Mouse (Mus musculus): ENCODE results near the gene Zfp398. TPM values are rescaled to one million over a fixed set of nuclear protein-coding genes. Genes with fewer than 3 reads are reported as not detected.

The Zfp398 gene
- polyA plus RNA-seq (2012; rRNA removed): 4.1 and 4.2 TPM in 2 replicates

GRCm38 (mm10) chr6:47835482-47835983 lies at the start of gene Zfp398:
Zfp398 (plus strand) TSS chr6:47835661.
- Histone ChIP-seq H3K4me1 (ENCODE audit: control insufficient read depth, insufficient read depth, insufficient read length, low read length) (peaks cover 5% of the 10 kb centered on the region; the same call in 1 of the 2 replicates), H3K36me3 (ENCODE audit: control insufficient read depth, insufficient read depth, low read length) (peaks cover 4% of the 10 kb centered on the region), H3K4me3 (ENCODE audit: low read depth, low read length) (peak within 1 kb of the TSS; percentile 96), H3K27me3 (ENCODE audit: control insufficient read depth, insufficient read depth, low read length) (no peaks in the 10 kb centered on the region), H3K27ac (ENCODE audit: insufficient read depth, low read depth, low read length) (peak within 1 kb of the TSS; percentile 92)
- TF ChIP-seq POLR2A (IDR thresholded peaks at IDR 0.05; ENCODE audit: low read depth, low read length): peak; percentile 56
- peak; percentile 97 for TF ChIP-seq CTCF (IDR thresholded peaks at IDR 0.05; ENCODE audit: extremely low read depth, insufficient read length, insufficient replicate concordance, low read depth, low read length)
- WGBS: under 1% methylated on average over 48 of the region's 52 CpGs

- TF ChIP-seq POLR2A (IDR thresholded peaks at IDR 0.05; ENCODE audit: low read depth, low read length): peak; percentile 91
- TF ChIP-seq CTCF (IDR thresholded peaks at IDR 0.05; ENCODE audit: extremely low read depth, insufficient read length, insufficient replicate concordance, low read depth, low read length): peak; percentile 10; the same call in 1 of the 2 replicates
- Histone ChIP-seq H3K4me1 (ENCODE audit: control insufficient read depth, insufficient read depth, insufficient read length, low read length) (peaks cover 4% of the 10 kb centered on the region; the same call in 1 of the 2 replicates), H3K27me3 (ENCODE audit: control insufficient read depth, insufficient read depth, low read length) (no peaks in the 10 kb centered on the region), H3K27ac (ENCODE audit: insufficient read depth, low read depth, low read length) (peak overlapping the region; percentile 90), H3K36me3 (ENCODE audit: control insufficient read depth, insufficient read depth, low read length) (no peaks in the 10 kb centered on the region), H3K4me3 (ENCODE audit: low read depth, low read length) (peak overlapping the region; percentile 69)
- under 1% methylated on average over 18 of the region's 18 CpGs for WGBS
These were observed 47.3 kb upstream of the Zfp398 start for GRCm38 (mm10) chr6:47787941-47788736.

- peak overlapping the region; percentile 69 for H3K4me3 ChIP-seq (ENCODE audit: low read depth, low read length)
- no peaks in the 10 kb centered on the region for H3K36me3 ChIP-seq (ENCODE audit: control insufficient read depth, insufficient read depth, low read length)
- H3K27ac ChIP-seq (ENCODE audit: insufficient read depth, low read depth, low read length): peak overlapping the region; percentile 90
- 7% methylated on average over 3 of the region's 3 CpGs for WGBS
- no peaks in the 10 kb centered on the region for H3K27me3 ChIP-seq (ENCODE audit: control insufficient read depth, insufficient read depth, low read length)
- TF ChIP-seq POLR2A (IDR thresholded peaks at IDR 0.05; ENCODE audit: low read depth, low read length) (no peak), CTCF (IDR thresholded peaks at IDR 0.05; ENCODE audit: extremely low read depth, insufficient read length, insufficient replicate concordance, low read depth, low read length) (no peak)
- peaks cover 4% of the 10 kb centered on the region; the same call in 1 of the 2 replicates for H3K4me1 ChIP-seq (ENCODE audit: control insufficient read depth, insufficient read depth, insufficient read length, low read length)
These were observed 46.6 kb upstream of the Zfp398 start for GRCm38 (mm10) chr6:47788821-47789220.

- TF ChIP-seq POLR2A (IDR thresholded peaks at IDR 0.05; ENCODE audit: low read depth, low read length): no peak
- TF ChIP-seq CTCF (IDR thresholded peaks at IDR 0.05; ENCODE audit: extremely low read depth, insufficient read length, insufficient replicate concordance, low read depth, low read length): no peak
- WGBS: 27% methylated on average over 2 of the region's 2 CpGs
- no peaks in the 10 kb centered on the region for H3K27me3 ChIP-seq (ENCODE audit: control insufficient read depth, insufficient read depth, low read length)
- H3K4me3 ChIP-seq (ENCODE audit: low read depth, low read length): no peak overlapping the region
- peaks cover 4% of the 10 kb centered on the region; the same call in 1 of the 2 replicates for H3K4me1 ChIP-seq (ENCODE audit: control insufficient read depth, insufficient read depth, insufficient read length, low read length)
- no peak overlapping the region for H3K27ac ChIP-seq (ENCODE audit: insufficient read depth, low read depth, low read length)
- H3K36me3 ChIP-seq (ENCODE audit: control insufficient read depth, insufficient read depth, low read length): peaks cover 9% of the 10 kb centered on the region
These were observed 44.7 kb upstream of the Zfp398 start for GRCm38 (mm10) chr6:47790745-47791144.

- Histone ChIP-seq H3K27ac (ENCODE audit: insufficient read depth, low read depth, low read length) (no peak overlapping the region), H3K36me3 (ENCODE audit: control insufficient read depth, insufficient read depth, low read length) (peaks cover 24% of the 10 kb centered on the region), H3K4me1 (ENCODE audit: control insufficient read depth, insufficient read depth, insufficient read length, low read length) (peaks cover 4% of the 10 kb centered on the region; the same call in 1 of the 2 replicates), H3K27me3 (ENCODE audit: control insufficient read depth, insufficient read depth, low read length) (no peaks in the 10 kb centered on the region), H3K4me3 (ENCODE audit: low read depth, low read length) (no peak overlapping the region)
- no peak for TF ChIP-seq POLR2A (IDR thresholded peaks at IDR 0.05; ENCODE audit: low read depth, low read length)
- TF ChIP-seq CTCF (IDR thresholded peaks at IDR 0.05; ENCODE audit: extremely low read depth, insufficient read length, insufficient replicate concordance, low read depth, low read length): no peak
- WGBS: 86% methylated on average over 2 of the region's 2 CpGs
These were observed 42.9 kb upstream of the Zfp398 start for GRCm38 (mm10) chr6:47792533-47792932.

GRCm38 (mm10) chr6:47793284-47793683 lies 42.2 kb upstream of the Zfp398 start:
- Histone ChIP-seq H3K4me3 (ENCODE audit: low read depth, low read length) (no peak overlapping the region), H3K27me3 (ENCODE audit: control insufficient read depth, insufficient read depth, low read length) (no peaks in the 10 kb centered on the region), H3K4me1 (ENCODE audit: control insufficient read depth, insufficient read depth, insufficient read length, low read length) (peaks cover 4% of the 10 kb centered on the region; the same call in 1 of the 2 replicates), H3K27ac (ENCODE audit: insufficient read depth, low read depth, low read length) (no peak overlapping the region), H3K36me3 (ENCODE audit: control insufficient read depth, insufficient read depth, low read length) (peaks cover 32% of the 10 kb centered on the region)
- 74% methylated on average over 5 of the region's 5 CpGs for WGBS
- TF ChIP-seq CTCF (IDR thresholded peaks at IDR 0.05; ENCODE audit: extremely low read depth, insufficient read length, insufficient replicate concordance, low read depth, low read length) (no peak), POLR2A (IDR thresholded peaks at IDR 0.05; ENCODE audit: low read depth, low read length) (no peak)

All from small intestine, adult 2 months (tissue).